Mouse (Mus musculus) naive thymus-derived CD4-positive, alpha-beta T cell, adult 2 months (primary cell): ENCODE data around the gene Gm28308.

Experiments
- DNase-seq: peaks from one replicate; pipeline ENCODE4 v3.0.0-alpha.2; 2011; ENCODE audit warnings: low read depth

Gene Gm28308

DNA sequence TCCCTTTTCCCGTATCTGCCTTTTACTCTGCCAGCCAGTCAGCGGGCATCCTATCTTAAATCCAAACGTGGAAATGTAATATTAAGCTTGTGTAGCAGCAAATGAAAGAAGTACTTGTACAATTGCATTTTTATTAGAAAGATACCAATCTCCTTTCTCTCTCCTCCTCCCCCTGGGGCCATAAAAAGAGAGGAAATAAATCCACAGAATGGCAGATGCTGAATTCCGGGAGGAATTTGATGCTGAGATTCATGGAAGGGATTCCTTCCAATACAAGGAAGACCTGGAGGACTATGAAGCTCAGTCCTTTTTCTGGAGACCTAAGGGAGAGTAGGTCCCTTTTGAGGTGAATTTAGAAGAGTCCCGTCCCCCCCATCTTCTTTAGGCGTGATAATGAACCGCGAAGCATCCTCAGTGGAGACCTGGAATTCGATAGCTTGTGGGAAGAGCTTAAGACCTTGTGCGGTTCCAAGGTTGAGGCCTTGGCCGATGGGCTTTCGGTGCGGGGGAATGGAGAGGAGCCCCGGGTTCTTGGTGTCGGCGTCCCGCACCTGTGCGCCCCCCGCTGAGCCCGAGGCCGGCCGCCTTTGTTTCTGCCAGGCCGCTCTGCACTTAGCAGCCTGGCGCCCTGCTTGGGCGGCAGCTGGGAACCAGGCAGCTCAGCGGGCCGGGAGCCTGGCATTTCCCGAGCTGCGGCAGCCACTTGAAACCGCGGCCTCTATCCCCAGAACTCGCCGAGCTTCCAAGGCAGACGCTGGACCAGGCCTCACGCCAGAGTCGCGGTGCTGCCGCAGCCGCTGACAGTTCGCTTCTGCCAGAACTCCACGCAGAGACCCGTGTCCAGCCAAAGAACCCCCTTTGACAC is 44.7 kb downstream of the Gm28308 start:
- no peak for DNase-seq

DNA sequence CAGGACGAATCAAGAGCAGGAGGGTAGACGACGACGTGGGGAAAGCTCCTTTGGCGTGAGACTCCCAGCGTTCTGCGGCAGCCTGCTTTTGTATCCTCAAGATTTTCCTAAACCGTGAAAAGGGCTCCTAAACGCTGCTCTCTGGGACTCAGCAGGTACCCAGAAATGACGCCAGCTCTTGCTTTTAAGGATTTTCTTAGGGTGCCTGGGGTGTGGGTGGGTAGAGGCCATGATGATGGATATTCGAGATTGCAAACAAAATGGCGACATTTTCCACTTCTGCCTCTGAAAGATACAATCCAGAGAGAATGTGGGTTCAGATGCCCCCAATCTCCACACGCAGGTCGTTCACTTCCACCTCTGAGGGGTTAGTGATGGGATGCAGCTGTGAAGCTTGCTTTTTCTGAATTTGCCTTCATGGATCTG is 45.4 kb downstream of the Gm28308 start:
- no peak for DNase-seq

DNA sequence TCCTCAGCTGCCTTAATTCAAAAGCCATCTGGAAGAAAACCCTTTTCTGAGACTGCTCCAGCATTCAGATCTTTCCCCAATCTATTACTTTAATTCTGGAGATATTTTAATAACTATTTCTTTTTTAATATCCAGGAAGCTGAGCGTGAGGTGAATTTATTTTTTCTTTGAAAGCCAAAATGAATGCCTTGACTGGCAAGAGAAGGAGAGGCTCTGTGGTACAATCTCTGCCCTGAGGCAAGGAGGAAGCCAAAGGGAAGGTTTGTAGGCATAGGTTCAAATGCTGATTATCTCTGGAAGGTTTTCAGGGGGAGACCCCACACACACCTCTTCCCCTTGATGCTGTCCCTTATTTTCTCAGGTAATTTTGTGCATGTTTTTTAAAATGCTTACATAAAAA is 46.0 kb downstream of the Gm28308 start:
- no peak for DNase-seq

DNA sequence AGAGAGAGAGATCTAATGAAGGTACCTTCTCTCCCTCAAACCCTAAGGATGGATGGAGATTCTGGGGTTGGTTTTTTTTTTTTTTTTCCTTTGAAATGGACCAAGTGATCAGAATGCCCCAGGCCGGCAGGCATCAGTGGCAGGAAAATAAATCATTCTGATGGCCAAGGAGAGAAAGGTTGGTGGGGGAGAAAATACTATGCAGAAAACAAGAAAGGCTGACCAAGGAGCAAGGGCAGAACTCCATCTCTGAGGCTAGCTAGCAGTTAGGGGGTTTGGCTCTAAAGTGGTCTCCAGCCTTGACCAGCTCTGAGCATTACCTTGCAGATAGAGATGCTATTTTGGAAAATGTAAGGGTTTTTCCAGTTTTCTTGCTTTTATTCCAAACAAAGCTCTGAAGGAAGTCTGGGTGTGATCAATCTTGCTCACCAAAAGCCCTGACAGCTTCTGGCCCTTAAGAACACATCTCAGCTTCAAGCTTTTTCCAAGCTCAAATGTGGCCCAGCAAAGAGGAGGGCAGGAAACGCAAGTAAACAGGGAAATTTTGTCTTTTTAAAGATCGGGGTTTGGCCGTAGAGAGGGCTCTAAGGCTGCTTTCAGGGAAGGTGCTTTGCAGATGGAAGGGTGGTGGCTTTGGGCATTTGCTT is 46.6 kb downstream of the Gm28308 start:
- DNase-seq = no peak

DNA sequence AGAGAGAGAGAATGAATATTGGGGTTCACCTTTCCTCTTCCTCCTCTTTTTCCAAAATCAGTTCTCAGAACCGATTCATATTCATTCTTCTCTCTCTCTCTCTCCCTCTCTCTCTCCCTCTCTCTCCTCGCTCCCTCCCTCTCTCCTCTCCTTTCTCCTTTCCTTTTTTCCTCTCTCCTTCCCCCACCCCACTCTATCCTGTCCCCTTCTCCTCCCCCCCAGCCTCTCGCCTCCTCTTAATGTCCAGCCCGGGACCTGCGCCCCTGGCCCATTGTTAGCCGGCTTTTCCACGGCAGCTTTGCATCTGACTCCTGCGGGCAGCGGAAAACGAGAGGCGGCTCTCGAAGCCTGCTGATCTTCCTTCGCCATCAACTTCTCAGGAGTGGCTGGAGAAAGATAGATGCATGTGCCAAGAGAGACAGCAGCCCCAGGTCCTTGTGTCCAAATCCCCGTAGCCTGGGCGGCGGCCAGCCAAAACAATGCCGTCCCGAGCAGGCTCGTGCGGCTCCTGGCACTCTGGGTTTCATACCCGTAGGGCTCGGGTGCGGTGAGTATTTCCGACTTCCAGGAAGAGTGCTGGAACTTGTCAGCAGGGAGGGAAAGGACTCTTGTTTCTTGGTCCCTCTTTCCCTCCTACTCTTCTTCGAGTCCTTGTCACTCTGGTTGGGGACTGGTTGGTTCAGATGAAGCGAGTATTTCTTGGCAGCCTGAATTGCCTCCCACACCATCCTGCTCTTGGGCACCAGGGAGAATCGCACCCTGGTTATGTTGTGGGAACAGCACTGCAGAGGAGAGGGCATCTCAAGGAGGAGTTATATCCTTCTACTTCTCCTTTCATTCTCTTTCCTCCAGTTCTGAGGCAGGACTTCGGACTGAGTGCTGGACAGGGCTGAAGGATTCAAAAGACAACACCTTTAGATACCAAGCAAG is 47.4 kb downstream of the Gm28308 start:
- DNase-seq = no peak

DNA sequence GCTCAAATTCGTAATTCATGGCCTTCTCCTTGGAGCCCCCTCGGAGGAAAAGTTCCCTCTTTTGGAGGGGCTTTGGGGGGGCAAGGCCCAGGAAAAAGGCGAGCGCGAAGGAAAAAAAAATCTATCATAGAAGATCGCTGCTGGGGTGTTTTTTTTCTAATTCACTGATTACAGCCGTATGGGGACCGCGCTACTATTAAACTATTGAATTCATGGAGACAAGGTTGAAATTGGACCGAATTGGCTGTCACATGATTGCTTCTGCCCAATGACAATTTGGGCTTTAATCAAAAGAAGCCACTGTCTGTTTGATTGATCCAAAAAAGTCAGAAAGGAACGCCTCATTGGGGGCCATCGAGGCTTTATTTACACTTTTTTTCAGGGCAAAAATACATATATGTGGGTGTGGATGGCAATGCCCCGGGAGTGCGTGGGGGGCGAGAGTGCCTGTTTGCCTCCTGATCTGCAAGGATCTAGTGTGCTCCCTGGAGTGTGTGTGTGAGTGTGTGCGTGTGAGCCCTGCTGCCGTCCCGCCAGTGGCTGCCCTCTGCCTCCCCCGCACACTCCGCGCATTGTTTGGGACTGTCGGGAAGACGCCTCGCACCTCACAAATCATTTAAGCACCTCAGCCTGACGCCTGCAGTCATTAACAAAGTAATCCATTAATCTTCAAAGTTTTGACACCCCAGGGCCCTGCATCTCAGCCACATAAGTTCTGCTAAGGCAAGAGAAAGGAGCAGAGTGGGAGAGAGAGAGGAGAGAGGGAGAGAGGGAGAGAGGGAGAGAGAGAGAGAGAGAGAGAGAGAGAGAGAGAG is 48.3 kb downstream of the Gm28308 start, which contains the start of gene Hoxa2:
Hoxa2 (minus strand) TSS at position 206 of the 815 bp plus-strand sequence.
- no peak for DNase-seq

DNA sequence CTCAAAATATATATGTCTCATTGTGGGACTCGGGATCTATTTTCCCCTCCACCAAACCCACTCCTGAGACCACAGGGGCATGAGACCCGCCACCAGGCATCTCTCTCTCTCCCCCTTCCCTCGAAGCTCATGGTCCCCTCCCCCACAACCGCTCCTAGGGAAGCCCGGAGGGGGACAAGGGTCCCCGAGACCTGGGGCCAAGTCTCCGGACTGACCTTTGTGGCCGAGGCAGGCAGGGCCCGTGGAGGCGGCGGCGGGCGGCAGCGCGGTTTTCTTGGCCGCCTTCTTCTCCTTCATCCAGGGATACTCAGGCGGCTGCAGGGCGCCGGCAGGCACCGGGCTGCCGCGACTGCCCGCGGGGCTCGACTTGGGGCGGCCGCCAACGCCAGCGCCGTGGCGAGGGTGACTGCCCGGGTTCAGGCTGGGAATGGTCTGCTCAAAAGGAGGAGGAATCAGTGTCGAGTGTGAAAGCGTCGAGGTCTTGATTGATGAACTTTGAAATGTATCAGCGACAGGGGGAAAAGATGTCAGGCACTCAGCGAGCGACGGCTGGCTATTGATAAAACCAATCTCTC is 49.0 kb downstream of the Gm28308 start:
- no peak for DNase-seq

DNA sequence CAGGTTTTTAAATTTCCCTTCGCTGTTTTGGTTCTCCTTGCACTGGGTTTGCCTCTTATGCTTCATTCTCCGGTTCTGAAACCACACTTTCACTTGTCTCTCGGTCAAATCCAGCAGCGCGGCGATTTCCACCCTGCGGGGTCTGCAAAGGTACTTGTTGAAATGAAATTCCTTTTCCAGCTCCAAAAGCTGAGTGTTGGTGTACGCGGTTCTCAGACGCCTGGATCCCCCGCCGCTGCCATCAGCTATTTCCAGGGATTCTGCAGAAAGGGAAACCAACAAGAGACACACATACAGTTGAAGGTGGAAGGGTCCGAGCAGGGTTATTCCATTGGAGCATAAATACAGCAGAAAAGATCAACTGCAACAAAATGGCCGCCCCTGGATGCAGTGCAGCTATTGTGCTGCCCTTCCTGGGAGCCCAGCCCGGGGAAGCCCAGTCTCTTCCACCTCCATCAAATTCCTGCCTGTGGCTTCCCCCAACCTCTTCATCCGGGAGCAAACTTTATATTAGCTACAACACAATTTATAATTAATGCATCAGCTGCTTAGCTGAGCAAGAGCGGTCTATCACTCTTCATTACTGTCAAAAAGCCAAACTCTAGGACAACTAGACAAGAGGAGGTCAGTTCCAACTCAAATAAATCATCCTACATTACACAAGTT is 49.6 kb downstream of the Gm28308 start:
- DNase-seq = no peak

DNA sequence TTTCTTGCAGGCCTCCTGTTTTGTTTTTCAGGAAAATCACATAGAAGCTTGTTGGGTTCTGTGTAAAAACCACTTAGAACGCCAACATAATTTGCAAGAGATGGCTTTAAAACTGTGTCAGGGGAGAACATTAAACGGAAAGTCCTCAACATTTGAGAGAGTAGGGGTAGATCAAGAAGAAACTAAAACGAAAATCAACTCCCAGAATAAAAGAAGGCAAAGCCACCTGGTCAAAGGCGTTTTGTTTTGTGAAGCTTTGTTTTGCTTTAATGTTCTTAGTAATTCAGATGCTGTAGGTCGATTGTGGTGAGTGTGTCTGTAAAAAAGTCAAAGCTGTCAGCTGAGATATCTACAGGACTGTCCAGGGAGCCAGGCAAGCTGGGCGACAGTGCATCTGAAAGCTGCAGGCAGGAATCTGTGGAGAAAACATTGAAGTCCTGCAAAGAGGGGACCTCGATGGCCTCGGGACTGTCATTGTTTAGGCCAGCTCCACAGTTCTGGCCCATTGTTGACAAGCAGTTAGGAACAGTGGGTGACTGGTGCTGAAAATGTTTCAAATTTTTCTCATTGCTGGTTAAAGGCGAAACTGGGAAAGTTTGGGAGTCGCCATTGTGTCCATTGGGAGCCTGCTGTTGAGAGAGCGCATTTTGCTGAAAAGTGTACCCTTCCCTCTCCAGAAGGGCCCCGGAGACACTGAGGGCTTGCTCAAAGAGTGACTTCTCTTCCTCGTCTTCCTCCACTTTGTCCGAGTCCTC is 50.4 kb downstream of the Gm28308 start:
- DNase-seq = no peak

DNA sequence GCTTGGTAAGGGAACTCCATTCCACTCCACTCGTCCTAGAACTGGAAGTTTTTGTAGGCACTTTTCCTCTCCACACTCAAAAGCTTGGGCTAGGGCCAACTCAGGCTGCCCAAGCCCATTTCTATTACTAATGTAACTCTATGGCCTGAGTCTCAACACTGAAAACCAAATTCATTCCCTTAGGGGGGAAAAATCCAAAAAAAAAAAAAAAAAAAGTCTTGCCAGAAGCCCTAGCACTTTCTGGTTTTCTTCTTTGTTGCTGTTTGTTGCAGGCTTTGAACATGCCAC is 51.1 kb downstream of the Gm28308 start:
- DNase-seq = no peak

DNA sequence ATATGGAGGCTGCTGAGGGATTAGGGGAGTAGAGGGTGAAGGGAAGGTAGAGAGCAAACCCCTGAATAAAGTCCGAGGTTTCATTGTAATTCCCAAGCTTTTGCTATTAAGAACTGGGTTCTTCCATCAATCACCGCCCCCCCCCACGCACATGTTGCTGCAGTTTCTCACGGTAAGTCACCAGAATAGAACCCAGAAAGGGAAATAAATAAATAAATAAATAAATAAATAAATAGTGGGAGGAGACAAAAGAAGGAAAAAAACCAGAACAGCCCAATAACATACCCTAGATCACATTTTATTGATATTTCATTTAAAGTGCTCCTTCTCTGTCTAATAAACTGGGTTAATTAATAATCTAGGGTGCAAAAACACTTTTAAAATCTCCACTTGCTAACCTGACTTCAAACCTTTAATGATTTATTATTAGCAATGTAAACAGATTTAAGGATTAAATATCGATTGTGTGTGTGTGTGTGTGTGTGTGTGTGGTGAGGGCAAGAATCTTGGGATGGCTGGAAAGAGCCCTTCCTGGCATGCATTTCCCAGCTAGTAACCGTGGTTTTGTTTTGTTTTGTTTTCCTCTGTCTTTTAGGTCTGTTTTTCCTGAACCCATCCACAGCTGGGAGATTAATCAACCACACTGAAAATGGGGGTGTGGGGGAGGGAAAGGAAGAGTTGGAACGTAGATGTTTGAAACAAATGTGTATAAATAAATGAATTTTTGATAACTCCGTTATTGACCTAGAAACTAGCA is 51.6 kb downstream of the Gm28308 start:
- DNase-seq = no peak

DNA sequence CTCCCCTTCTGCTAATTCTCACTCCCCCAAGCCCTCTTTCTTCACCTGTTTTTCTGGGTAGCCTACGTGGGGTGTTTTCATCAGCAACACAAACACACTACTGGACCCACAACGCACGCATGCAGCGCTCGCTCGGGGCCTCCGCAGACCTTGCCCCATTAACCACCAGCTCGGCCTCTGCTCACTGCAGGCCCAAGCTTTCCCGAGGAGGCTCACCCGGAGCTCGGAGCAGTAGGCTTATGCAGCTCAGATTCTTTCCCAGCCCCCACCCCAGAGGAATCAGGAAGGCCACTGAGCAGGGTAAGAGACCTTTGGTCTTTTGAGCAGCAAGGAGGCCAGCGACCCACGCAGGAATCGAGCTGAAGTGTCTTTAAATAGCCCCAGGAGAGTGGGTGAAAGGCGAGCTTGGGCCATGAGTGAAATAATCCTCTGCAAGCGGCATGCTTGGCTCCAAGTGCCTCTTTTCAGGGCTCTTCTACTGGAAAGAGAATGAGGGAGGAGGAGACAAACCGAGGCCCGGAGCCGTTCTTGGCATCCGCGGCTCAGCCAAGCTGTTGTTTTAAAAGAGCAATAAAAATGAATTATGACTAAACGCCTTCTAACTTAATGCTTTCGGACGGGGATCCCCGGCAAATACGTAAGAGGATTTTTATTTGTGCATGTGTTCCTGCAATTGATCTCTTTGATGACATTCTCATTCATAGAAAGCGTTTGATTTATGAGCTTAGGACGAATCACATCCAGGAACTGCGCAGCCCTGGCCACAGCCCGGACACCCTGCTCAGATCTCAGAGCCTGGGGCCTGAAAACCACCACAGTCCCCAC is 52.4 kb downstream of the Gm28308 start:
- DNase-seq = no peak

DNA sequence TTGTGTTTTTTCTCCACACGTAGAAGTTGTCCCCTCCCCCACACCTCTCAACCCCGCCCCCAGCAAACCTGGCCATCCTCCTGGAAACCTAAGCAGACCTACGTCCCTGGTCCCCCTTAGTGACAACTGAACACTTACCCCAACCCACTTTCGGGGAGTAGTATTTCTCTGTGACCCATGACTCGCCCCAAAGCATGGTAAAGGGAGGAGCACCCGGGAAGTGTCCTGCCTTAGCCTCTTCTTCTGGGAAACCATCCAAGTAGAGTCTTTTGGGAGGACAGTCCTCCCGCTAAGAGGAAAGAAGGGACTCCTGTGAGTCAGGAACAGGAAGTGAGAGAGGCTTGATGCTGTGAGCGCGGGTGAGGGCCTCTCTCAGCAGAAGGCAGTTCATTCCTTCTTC is 53.2 kb downstream of the Gm28308 start:
- peak; percentile 24 for DNase-seq

DNA sequence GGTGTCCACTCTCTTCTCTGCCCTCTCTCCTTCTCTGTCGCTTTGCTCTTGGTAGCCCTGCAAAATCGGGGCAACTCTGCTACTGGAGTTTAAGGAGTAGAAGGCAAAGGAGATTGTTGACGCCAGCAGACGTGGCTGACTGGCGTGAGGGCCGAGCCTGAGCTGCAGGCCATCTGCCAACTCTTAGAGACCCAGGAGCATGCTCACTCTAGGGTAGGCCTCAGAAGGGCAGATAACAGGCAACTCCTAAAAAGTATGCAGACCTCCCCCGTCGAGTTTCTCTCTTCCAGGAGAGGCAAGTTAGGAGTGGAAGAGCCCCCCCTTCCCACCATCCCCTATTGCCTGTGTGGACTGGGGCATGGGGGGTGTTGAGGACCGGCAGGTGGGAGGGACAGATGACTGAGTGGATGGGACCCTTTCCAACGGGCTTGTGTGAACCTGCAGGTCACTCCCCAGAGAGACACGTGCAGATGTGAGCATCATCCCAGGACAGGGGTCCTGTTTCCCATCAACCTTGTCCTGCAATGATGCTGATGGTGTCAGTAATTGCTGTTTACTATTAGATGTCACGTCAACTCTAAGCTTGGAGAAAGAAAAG is 53.9 kb downstream of the Gm28308 start:
- peak; percentile 23 for DNase-seq

DNA sequence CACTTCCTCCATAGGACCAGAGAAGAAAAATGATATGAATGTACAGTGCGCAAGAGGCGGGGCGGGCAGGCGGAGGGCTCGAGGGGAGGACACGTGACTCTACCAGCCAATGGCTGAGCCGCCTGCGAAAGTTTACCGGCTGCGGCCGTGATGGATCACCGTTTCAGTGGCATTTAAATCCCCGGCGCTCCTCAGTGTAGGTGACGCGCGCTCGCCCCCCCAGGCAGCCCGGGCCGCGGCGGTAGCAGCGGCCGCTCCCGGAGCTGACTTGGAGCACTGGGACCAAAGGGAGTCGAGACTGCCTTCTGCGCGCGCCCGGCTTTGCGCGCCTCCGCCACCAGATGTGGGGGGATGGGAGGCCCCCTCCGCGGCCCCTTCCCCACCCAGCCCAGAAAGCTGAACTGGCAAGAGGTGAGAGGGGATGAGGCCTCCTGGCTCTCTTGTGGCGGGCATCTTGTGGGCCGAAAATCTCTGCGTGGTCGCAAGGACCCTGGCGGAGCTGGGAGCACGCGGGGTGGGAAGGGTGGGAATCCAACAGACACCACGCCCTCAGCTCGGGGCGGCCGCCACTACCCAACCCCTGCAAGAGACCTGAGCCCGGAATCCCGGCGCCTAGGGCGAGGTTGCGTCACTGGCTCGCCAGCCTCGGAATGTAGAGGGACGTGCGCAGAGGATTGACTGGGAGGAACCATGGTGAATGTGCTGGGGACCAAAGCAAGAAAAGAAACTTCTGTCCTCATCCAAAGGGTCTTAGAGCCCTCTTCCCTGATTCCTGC is 54.7 kb downstream of the Gm28308 start, which contains the start of gene Hoxa1:
Hoxa1 (minus strand) TSS at position 42 of the 776 bp plus-strand sequence.
- peak; percentile 85 for DNase-seq

DNA sequence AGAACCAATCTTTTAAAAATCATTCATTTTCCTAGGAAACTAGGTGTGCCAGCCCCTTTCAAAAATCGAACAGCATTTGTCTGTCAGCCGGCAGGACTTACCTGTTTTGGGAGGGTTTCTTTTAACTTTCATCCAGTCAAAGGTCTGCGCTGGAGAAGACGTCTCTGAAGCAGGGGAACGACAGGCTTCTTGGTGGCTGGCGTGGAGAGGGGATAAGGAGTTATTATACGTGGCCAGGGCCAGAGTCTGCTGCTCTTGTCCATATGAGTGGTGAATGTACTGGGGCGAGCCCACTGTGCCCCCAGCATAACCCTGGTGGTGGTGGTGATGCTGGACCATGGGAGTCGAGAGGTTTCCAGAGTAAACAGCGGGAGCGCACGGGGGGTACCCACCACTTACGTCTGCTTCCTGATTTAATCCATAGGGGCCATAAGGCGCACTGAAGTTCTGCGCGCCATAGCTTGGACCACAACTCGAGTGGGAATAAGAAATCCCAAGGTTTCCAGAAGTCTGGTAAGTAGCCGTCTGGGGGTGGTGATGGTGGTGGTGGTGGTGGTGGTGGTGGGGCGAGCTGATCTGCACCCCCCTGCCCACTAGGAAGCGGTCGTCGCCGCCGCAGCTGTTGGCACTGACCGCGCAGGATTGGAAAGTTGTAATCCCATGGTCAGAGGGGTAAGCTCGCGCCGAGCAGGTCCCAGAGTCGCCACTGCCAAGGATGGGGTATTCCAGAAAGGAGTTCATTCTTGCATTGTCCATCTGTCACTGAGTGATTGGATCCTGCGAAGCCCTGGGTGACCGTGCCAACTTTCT is 55.5 kb downstream of the Gm28308 start:
- DNase-seq = peak; percentile 33
